9 mouse cellular contexts compared by ENCODE assay signal in the genomic region with DNA sequence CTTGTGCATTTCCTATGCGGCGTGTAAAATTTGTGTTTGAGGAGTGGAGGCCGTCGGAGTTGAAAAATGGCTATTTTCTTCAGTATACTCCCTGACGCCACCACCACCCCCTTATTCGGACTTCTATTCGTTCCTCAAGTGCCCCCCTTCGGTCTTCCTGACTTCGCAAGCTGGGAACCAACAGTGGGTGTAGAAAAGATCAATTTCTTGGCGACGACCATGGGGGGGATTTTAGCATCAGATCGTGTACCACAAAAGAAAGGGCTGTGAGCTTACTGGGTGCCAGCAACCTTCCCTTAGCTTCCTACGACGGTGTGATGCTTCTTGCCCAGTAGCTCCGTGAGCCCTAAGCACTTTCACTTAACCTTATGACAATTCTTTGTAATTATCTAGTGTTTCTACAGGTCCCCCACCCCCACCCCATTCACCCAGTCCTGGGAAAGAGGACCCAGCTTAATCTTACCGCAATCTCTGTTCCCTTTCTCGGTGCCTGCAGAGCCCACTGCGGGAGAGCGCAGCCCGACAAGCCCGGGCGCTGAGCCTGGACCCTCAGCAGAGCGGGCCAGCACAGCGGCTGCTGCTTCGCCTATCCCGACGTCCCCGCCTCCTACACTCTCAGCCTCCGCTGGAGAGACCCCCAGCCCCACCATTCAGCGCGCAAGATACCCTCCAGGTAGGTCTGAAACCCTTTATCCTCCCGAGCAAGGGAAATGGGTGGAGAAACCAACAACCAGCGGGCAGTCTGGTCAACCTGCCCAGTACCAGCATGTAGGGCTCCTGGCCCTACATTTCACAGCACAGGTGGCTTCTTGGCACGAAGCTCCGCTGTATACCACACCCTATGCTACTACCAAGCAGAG. TPM values are rescaled to one million over a fixed set of nuclear protein-coding genes. Genes with fewer than 3 reads are reported as not detected.
DNase-seq lines count a peak whose midpoint lies in the region; ATAC-seq and TF ChIP-seq lines count a peak whose summit lies in the region.
"Had no signal": no experiment of that assay in that cellular context is flagged by ENCODE, and none has a peak within 500 bp of the region (broad histone marks: within the 10 kb centered on the region; RNA-seq: fewer than 3 reads in every experiment).

No protein-coding gene starts in this region.

- 22% methylated on average over 35 of the region's 35 CpGs for whole genome bisulfite sequencing in spleen, adult 2 months
- 10% methylated on average over 35 of the region's 35 CpGs for WGBS in intestine, postnatal 0 days
- WGBS in small intestine, adult 2 months = 21% methylated on average over 35 of the region's 35 CpGs

- H3K9ac ChIP-seq in intestine, postnatal 0 days (ENCODE audit: low read depth, low read length) = no peak overlapping the region

- H3K9me3 ChIP-seq in intestine, postnatal 0 days (ENCODE audit: control insufficient read depth) = no peaks in the 10 kb centered on the region

- TF ChIP-seq POLR2A in spleen, adult 2 months (IDR thresholded peaks at IDR 0.05; ENCODE audit: low read depth, low read length) = no peak
- no peak for TF ChIP-seq POLR2A in small intestine, adult 2 months (IDR thresholded peaks at IDR 0.05; ENCODE audit: low read depth, low read length)

- H3K4me1 ChIP-seq in spleen, adult 2 months (ENCODE audit: control insufficient read depth, insufficient read depth, insufficient read length) = peaks cover 10% of the 10 kb centered on the region
- H3K4me1 ChIP-seq in intestine, postnatal 0 days (replicated peaks; ENCODE audit: control insufficient read depth, insufficient read depth, low read length) = 0 out of 2 replicates have a peak, but pooled peaks cover 8% of the 10 kb centered on the region
- peaks cover 8% of the 10 kb centered on the region for H3K4me1 ChIP-seq in small intestine, adult 2 months (ENCODE audit: control insufficient read depth, insufficient read depth, insufficient read length, low read length)

- no peak for TF ChIP-seq CTCF in spleen, adult 2 months (IDR thresholded peaks at IDR 0.05; ENCODE audit: extremely low read depth, insufficient read depth, insufficient read length, insufficient replicate concordance)
- TF ChIP-seq CTCF in intestine, postnatal 0 days (IDR thresholded peaks at IDR 0.05; ENCODE audit: low read depth) = no peak
- no peak for TF ChIP-seq CTCF in small intestine, adult 2 months (IDR thresholded peaks at IDR 0.05; ENCODE audit: extremely low read depth, insufficient read length, insufficient replicate concordance, low read depth, low read length)

- no peak overlapping the region for H3K27ac ChIP-seq in spleen, adult 2 months (ENCODE audit: insufficient read depth, low read length)
- no peak overlapping the region for H3K27ac ChIP-seq in intestine, postnatal 0 days (ENCODE audit: low read depth, low read length)
- no peak overlapping the region for H3K27ac ChIP-seq in small intestine, adult 2 months (ENCODE audit: insufficient read depth, low read depth, low read length)

- intact Hi-C loops in gastrocnemius, postnatal 14 days (cut with DNase I; ENCODE audit: low total_unique reads) = loop anchor here (5.0 to 10.0 kb wide), 2 partner anchors 84 to 464 kb away; no protein-coding TSS in a partner anchor

- peak; percentile 43 for DNase-seq in adrenal gland, adult 2 months
- DNase-seq in adrenal gland, postnatal 25 days = no peak
- no peak for DNase-seq in spleen, adult 2 months (ENCODE audit: low read depth in 1 of 2, low spot score in 2 of 2)
- DNase-seq in spleen, postnatal 14 days (ENCODE audit: low spot score in 2 of 2) = no peak
- DNase-seq in urinary bladder, adult 2 months (ENCODE audit: low spot score) = no peak
- DNase-seq in gastrocnemius, postnatal 14 days = no peak

- peak overlapping the region; percentile 37; the same call in 1 of the 2 replicates for H3K4me3 ChIP-seq in spleen, adult 2 months (ENCODE audit: extremely low read depth, insufficient read depth, insufficient read length)
- peak overlapping the region; percentile 78 for H3K4me3 ChIP-seq in intestine, postnatal 0 days (ENCODE audit: low read depth, low read length)
- peak overlapping the region; percentile 10; the same call in 1 of the 2 replicates for H3K4me3 ChIP-seq in small intestine, adult 2 months (ENCODE audit: low read depth, low read length)
- H3K4me3 ChIP-seq: erythroblast, embryonic 14.5 days had no signal

- H3K27me3 ChIP-seq in spleen, adult 2 months (ENCODE audit: control insufficient read depth, insufficient read depth, low read length) = peaks cover 24% of the 10 kb centered on the region
- H3K27me3 ChIP-seq in intestine, postnatal 0 days (replicated peaks; ENCODE audit: control insufficient read depth, insufficient read depth, low read length) = peaks cover 85% of the 10 kb centered on the region
- H3K27me3 ChIP-seq in small intestine, adult 2 months (ENCODE audit: control insufficient read depth, insufficient read depth, low read length) = peaks cover 55% of the 10 kb centered on the region

- H3K4me2 ChIP-seq in intestine, postnatal 0 days (replicated peaks; ENCODE audit: low read depth) = peak overlapping the region; percentile 99

- no peaks in the 10 kb centered on the region for H3K36me3 ChIP-seq in spleen, adult 2 months (ENCODE audit: control insufficient read depth, insufficient read depth, low read length)
- H3K36me3 ChIP-seq in intestine, postnatal 0 days (ENCODE audit: control insufficient read depth, insufficient read depth) = no peaks in the 10 kb centered on the region; the same call in 1 of the 2 replicates
- no peaks in the 10 kb centered on the region for H3K36me3 ChIP-seq in small intestine, adult 2 months (ENCODE audit: control insufficient read depth, insufficient read depth, low read length)

- ATAC-seq in intestine, postnatal 0 days = no peak

RNA-seq across cellular contexts. Expression of a gene that starts 3.7 kb away (rescaled TPM):
- 100 to 1,000 TPM in 1 of 2 experiments, 10 to 100 TPM in 1; 45.6 to 171 TPM for total RNA-seq in adrenal gland, adult 2 months (2021)
- 108 and 138 TPM in 2 replicates for polyA plus RNA-seq in adrenal gland, adult 2 months (2012; rRNA removed)
- total RNA-seq in adrenal gland, postnatal 25 days (2021) = 42.1 and 42.8 TPM in 2 replicates
- 7.0 and 9.8 TPM in 2 replicates for polyA plus RNA-seq in spleen, adult 2 months (2012; rRNA removed)
- polyA plus RNA-seq in intestine, postnatal 0 days (2015; fragmentation: Nextera tagmentation; extraction: Ambion mirVana) = 0.27 and 0.42 TPM in 2 replicates
- 2.2 and 3.9 TPM in 2 replicates for polyA plus RNA-seq in small intestine, adult 2 months (2012; rRNA removed)
- polyA plus RNA-seq in urinary bladder, adult 2 months (2012; rRNA removed) = 1.9 and 2.6 TPM in 2 replicates
- total RNA-seq in gastrocnemius, postnatal 14 days (2021) = 1 to 10 TPM; 2.4 to 6.2 TPM
- polyA plus RNA-seq: erythroblast, embryonic 14.5 days had no signal

Comparison
In these comparisons a context has a peak if more than half of its experiments do, and no peak if none do; other contexts are left out.
1. H3K4me3 ChIP-seq: peak in every context shown above with its lines; median percentile 78 in intestine, postnatal 0 days; 37 in spleen, adult 2 months; 10 in small intestine, adult 2 months.
2. RNA of a gene that starts 3.7 kb away (polyA plus RNA-seq): 108 to 138 TPM in adrenal gland, adult 2 months; 7.0 to 9.8 TPM in spleen, adult 2 months, 2.2 to 3.9 TPM in small intestine, adult 2 months, 1.9 to 2.6 TPM in urinary bladder, adult 2 months and 0.27 to 0.42 TPM in intestine, postnatal 0 days; every median in the first group is over 10 times any median in the second.